Mouse (Mus musculus) thymus, adult 2 months (tissue): ENCODE results near the gene Gm10273.

ENCODE experiments used
- CTCF ChIP-seq: fragments of 200-500 bp; IDR thresholded peaks from 2 replicates; pipeline ENCODE4 v1.5.1; 2012; ENCODE audit warnings: mild to moderate bottlenecking, control low read depth, low read length, moderate library complexity, borderline replicate concordance; ENCODE audit not compliant: control insufficient read depth, poor library complexity, insufficient read depth; ENCODE audit errors: extremely low read depth
- POLR2A ChIP-seq: fragments of 200-500 bp; IDR thresholded peaks from 2 replicates; pipeline ENCODE4 v1.6.1; 2012; ENCODE audit warnings: mild to moderate bottlenecking, low read length, control low read depth, moderate library complexity; ENCODE audit not compliant: control insufficient read depth, poor library complexity, insufficient read depth; ENCODE audit errors: extremely low read depth

- TF ChIP-seq CTCF (no peak), POLR2A (no peak)
Observed at GRCm38 (mm10) chr10:59378728-59379127, 16.7 kb upstream of the Gm10273 start.
